Mouse (Mus musculus): Measurements from ENCODE around the gene Pi4k2a.

Gene Pi4k2a

GRCm38 (mm10) chr19:42167489-42167888 is 77.2 kb downstream of the Pi4k2a start:
- DNase-seq, result no peak

GRCm38 (mm10) chr19:42169322-42169975 is 79.2 kb downstream of the Pi4k2a start:
- no peak for DNase-seq

GRCm38 (mm10) chr19:42170025-42170969 is 80.0 kb downstream of the Pi4k2a start:
- DNase-seq, result peak; percentile 96
